Mouse (Mus musculus) layer of hippocampus, adult 2 months (tissue): ENCODE data around the gene Zfp148. TPM values are rescaled to one million over a fixed set of nuclear protein-coding genes. Genes with fewer than 3 reads are reported as not detected.

ENCODE experiments used
- DNase-seq, 2 experiments: peaks; one replicate each; pipeline ENCODE4 v3.0.0; 2022; ENCODE audit warnings: low spot score in 2 of 2
- H3K27ac ChIP-seq: fragments of 200-600 bp; 2 replicates; pipeline ENCODE4 v1.8.1; 2022
- H3K4me3 ChIP-seq: fragments of 200-600 bp; 2 replicates; pipeline ENCODE4 v1.8.1; 2022; ENCODE audit warnings: mild to moderate bottlenecking
- CTCF ChIP-seq: fragments of 200-600 bp; conservative IDR thresholded peaks from 2 replicates; pipeline ENCODE4 v1.8.1; 2022; ENCODE audit warnings: antibody characterized with exemption, mild to moderate bottlenecking, moderate library complexity
- total RNA-seq, 2 experiments: library from RNA; stranded (reverse); gene quantifications; 2 replicates each; pipeline ENCODE4 v1.2.3; 2021

Zfp148 gene
- total RNA-seq, 2 experiments from 2014 or later: 161 to 166 TPM

DNA sequence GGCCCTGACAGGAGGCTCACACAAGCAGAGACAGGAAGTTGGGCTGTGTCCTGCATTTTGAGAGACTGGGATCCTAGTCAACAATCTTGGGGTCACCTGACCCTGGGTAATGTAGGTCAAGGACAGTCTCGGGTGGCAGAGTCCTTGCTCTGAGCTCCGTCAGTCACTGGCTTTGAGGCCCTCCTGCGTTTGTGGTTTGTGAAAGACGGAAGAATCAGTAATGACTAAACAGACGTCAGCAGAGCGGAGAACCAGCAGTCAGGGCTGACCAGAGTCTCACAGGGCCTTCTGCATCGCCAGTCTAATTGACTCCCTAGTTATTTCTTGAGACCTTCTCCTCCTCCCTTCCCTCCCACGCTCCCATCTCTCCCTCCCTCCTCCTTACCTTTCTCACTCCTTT lies 150.5 kb downstream of the Zfp148 start:
- Histone ChIP-seq H3K27ac (no peak overlapping the region), H3K4me3 (no peak overlapping the region)
- no peak for DNase-seq
- no peak for TF ChIP-seq CTCF

GRCm38 (mm10) chr16:33536456-33536855 lies 155.8 kb downstream of the Zfp148 start:
- no peak for TF ChIP-seq CTCF
- DNase-seq: no peak
- H3K4me3 ChIP-seq: no peak overlapping the region
- no peak overlapping the region for H3K27ac ChIP-seq

DNA sequence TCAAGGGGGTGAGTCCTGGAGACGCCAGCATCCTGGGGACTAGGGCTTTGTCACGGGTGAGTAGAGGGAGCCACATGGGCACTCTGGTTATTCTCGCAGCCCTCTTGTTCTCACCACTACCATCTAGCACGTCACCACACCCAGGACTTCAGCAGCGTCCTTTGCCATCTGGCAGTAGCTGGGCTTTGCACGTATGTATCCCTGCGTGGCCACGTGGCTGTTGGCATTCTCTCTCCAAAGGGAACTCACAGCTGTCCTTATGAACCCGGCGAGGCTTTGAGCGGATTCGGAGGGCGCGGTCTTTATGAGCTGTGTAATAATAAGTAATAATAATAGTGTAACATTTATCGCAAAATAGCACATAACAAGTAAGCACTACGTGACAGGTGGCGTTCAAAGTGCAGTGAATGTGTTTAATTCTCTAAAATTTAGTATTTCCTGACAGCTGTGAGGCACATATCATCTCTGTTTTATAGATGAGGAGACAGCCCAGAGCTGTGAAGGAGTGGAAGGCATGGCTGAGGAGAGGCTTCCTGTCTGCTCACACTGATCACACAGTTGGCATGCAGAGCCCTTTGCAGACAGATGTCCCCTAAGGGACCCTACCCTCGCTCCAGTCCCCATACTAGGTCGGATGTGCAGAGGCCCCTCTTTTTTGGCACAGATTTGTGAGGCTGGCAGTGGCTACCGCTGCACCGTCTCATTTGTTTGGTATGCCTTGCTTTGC lies 157.0 kb downstream of the Zfp148 start:
- no peak for DNase-seq
- Histone ChIP-seq H3K27ac (no peak overlapping the region), H3K4me3 (no peak overlapping the region)
- no peak for TF ChIP-seq CTCF

DNA sequence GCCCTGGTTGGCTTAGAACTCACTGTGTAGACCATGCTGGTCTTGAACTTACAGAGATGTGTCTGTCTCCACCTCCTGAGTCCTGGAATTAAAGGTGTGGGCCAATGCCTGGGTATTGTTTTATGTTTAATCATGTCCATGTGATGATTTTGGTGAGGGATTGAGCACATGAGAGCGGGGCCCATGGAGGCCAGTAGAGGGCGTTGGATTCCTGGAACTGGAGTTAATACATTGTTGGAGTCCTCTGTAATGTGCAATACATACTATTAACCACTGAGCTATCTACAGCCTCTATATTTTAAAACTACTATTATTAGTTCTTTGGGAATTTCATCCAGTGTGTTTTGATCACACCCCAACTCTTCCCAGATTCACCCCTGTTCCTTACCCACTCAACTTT lies 163.7 kb downstream of the Zfp148 start:
- peak overlapping the region; percentile 57; the same call in 1 of the 2 replicates for H3K27ac ChIP-seq
- DNase-seq: no peak
- no peak for TF ChIP-seq CTCF
- H3K4me3 ChIP-seq: no peak overlapping the region

GRCm38 (mm10) chr16:33545530-33545929 lies 164.9 kb downstream of the Zfp148 start:
- Histone ChIP-seq H3K27ac (no peak overlapping the region), H3K4me3 (no peak overlapping the region)
- TF ChIP-seq CTCF: no peak
- DNase-seq: no peak

- no peak for DNase-seq
- Histone ChIP-seq H3K4me3 (no peak overlapping the region), H3K27ac (no peak overlapping the region)
- TF ChIP-seq CTCF: no peak
Measured at GRCm38 (mm10) chr16:33553689-33554342, 173.2 kb downstream of the Zfp148 start.

Other genes starting within 250 kb of the Zfp148 start
- gene Osbpl11, start 195.8 kb upstream of the Zfp148 start, total RNA-seq: 10 to 100 TPM; 18.2 to 18.3 TPM
- gene Snx4, start 129.4 kb upstream of the Zfp148 start, total RNA-seq: 10 to 100 TPM; 29.8 to 32.8 TPM
- under 1 TPM; 0.64 to 0.71 TPM for gene Slc12a8, start 136.5 kb downstream of the Zfp148 start, total RNA-seq